Mouse (Mus musculus) adrenal gland, postnatal 10 days (tissue): Measurements from ENCODE around the gene Mbtps1. TPM values are rescaled to one million over a fixed set of nuclear protein-coding genes. Genes with fewer than 3 reads are reported as not detected.

Source experiments
- DNase-seq: peaks from one replicate; pipeline ENCODE4 v3.0.0; 2021; ENCODE audit warnings: mixed read lengths
- total RNA-seq, 2 experiments: library from RNA; stranded (reverse); gene quantifications; 2 replicates each; pipeline ENCODE4 v1.2.3; 2021

Mbtps1 gene
- total RNA-seq, 2 experiments from 2014 or later, result 103 to 114 TPM

GRCm38 (mm10) chr8:119557821-119558602 is 523 bp downstream of the Mbtps1 start:
- peak; percentile 88 for DNase-seq

DNA sequence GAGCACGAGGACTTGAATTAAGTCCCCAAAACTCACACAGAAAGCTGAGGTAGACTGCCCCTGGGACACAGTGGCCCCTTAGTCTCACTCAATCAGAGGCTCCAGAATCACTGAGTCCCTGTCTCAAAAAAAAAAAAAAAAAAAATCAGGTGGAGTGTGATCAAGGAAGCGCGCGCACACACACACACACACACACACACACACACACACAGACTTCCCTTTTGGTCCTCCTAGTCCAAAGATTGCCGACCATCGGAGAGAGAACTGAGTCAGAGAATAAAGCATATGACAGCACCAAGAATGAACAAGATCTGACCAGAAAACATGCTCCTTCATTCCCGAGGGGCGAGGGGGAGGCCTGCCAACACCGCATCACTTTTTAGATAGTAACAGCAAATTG is 1.4 kb downstream of the Mbtps1 start:
- no peak for DNase-seq

GRCm38 (mm10) chr8:119555861-119556260 is 2.7 kb downstream of the Mbtps1 start:
- no peak for DNase-seq

DNA sequence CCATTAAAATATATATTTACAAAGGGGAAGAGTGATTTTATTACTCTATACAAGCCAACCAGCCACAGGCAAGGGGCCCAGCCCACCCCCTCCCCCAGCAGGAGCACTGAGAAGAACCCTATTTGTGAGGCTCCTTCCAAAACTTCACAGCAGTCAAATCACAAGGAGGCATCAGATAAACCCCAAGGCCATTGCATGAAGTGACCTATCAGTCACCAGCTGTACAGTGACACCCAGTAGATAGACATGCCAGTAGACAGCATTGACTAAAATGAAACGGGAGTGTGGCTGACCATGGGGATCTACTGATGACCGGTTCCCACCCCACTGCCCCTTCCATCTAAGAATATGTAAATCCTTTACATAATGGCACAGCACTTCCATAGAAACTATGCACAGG is 5.6 kb downstream of the Mbtps1 start:
- DNase-seq, result no peak

GRCm38 (mm10) chr8:119548560-119549113 is 9.9 kb downstream of the Mbtps1 start:
- no peak for DNase-seq

DNA sequence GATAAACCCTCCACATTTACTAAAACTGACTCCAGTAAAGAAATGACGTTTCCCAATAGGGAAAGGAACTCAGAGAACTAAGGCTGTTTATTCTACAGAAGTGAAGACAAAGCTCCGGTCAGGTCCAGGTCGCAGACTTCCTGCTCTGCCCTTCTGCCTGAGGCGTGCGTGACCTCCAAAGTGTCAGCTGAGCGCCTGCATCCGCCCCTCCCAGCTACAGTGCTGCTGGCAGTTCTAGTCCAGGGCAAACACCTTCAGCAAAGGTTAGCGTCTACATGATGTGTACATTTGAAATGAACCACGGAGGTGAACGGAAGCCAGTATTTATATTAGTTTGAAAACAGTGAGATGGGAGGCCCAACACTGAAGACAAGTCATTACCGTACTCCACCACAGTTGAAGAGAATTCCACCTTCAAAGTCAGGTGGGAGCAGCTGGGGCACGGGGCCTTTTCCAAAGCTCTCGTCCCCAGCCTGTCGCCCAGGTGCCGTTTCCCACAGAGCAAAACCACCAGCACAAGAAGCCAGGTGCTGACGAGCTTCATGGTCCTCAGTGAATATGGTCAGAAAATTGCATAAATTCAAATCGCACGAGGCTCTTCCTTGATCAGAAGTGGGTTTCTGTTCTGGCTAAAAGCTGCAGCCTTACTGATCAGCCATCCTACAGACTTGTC is 11.4 kb downstream of the Mbtps1 start:
- no peak for DNase-seq

DNA sequence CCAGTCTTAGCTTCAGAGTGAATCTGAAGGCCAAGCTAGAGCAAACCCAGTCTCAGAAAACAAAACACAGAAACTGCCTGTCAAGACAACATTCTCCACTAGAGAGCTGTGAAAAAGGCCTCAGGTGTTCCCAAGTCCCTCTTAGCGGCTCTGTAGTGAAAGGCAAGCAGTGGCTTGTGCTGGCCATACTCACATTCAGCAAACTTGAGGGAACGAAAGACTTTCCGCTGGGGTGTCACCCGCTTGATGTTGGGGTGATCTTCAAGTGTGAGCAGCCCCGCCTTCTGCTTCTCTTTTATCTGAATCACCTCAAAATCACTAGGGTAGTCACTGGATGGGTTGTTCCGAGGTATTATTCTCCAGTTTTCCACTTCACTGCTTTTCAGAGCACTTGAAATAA is 12.7 kb downstream of the Mbtps1 start:
- DNase-seq, result no peak

- DNase-seq, result no peak
These were observed 13.4 kb downstream of the Mbtps1 start for GRCm38 (mm10) chr8:119545180-119545579.

DNA sequence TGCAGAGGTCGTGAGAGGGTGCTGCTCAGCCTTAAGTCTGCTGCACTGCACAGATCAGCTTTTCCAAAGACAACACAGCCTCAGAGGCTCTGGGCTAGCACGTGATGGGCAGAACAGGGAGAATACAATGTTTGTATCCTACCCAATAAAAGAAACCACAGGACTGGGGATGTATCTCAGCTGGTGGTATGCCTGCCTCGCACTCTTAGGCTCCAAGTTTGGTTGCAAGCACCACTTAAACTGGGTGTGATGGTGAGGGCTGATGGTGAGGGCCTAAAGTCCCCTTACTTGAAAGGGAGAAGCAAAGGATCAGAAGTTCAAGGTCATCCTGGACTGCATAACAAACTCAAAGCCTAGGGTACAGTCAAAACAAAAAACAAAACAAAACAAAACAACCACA is 13.9 kb downstream of the Mbtps1 start:
- DNase-seq, result no peak

DNA sequence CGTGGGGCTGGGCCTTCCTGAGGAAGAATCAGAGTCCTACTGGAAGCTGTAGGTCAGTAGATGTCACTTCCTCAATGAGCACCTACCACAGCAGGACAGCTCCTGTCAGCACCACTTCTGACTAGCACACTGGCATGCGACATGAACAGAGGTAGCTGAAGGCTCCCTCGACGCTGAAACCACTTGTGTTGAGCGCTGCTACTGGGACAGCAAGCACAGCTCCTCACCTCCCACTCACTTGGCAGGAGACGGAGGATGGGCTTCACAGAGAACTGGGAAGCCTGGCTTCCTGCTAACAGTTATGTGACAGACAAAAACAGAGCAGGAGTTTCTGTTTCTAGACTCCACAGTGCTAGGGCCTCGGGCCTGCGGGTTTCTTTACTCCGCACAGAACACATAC is 26.6 kb downstream of the Mbtps1 start:
- no peak for DNase-seq

- DNase-seq, result no peak
These were observed 27.1 kb downstream of the Mbtps1 start for GRCm38 (mm10) chr8:119531397-119531796.

DNA sequence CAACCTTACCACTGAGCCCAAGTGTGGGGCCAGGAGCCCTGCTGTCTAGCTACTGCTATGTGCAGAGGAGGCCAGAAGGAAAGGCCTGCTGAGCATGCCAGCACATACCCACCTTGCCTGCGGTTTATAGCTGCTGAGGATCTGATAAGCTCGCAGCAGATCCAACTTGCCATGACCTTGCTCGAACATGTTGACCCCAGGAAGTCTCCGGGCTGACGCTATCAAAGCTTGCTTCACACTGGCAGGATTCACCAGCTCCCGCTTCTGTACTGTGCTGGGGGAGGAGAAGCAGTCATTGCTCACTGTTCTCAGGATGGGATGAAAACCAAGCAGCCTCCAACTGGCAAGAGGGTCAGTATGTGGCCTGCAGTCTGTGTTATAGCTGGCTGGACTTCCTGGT is 27.6 kb downstream of the Mbtps1 start:
- peak; percentile 18 for DNase-seq

DNA sequence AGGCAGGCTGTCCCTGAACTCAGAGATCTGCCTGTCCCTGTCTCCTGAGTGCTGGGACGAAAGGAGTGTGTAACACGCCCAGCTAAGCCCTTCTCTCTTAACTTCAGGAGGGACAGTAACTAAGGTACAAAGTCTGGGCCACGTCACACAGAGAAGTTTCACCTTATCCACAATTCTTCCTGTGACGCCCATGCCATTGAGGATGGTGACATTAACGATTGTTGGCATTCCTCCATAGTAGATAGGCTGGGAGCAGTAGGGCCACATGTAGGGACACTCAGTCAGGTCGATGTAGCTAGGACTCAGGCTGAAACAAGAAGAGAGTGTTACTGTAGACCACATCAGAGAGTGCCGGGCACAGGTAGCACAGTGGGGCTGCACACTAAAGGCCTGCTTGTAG is 29.8 kb downstream of the Mbtps1 start:
- no peak for DNase-seq

DNA sequence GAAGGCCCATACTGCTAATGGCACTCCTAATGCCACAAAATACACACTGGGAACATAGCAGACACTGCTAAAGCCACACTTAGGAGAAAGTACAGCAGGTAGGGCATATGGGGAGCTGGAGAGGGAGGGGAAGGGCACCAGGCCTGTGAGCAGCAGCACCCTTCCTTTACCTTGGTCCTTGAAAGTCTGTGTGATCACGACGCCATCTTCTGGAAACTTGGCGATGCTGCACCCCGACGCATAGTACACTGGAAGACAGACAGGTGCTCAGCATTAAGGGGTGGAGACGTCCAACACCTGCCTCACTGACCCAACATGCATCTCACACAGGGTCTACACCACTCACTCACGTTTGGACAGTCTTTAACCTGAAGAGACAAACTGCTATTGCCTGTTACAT is 38.4 kb downstream of the Mbtps1 start:
- no peak for DNase-seq

DNA sequence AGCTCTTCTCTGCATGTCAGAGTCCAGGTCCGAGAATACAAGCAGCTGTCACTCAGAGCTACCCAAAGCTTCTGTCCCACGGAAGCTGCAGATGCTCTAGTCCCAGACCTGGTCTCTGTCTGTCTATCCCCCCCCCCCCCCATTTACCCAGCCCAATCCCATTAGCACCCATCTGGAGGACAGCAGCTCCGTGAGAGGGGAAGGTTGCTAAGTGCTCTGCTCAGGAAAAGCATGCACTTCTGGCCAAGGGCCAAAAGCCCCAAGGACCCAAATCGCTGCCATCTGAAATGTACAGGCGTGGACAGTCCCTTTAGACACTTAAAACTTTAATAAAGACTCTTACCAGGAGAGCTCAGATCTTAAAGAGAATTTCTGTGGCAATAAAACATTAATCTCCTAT is 41.9 kb downstream of the Mbtps1 start:
- no peak for DNase-seq

- no peak for DNase-seq
These were observed 42.8 kb downstream of the Mbtps1 start for GRCm38 (mm10) chr8:119515767-119516166.

- DNase-seq, result no peak
These were observed 43.6 kb downstream of the Mbtps1 start for GRCm38 (mm10) chr8:119514940-119515339.

DNA sequence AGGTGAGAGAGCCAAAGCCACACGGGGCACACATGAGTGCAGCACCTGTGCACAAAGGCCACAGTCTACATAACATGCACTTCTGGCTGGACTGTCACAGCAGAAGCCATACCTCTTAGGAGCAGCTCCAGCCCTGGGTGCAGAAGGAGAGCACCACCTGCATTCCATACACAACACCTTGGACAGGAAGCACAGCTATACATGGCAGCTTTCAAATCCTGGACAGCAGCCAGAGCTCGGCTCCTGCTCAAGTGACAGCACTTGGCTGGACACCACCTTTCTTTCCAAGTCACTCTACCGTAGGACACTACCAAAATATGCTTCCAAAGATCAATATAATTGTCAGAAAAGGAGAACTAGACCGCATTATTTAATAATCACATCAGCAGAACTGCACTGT is 45.1 kb downstream of the Mbtps1 start:
- no peak for DNase-seq

DNA sequence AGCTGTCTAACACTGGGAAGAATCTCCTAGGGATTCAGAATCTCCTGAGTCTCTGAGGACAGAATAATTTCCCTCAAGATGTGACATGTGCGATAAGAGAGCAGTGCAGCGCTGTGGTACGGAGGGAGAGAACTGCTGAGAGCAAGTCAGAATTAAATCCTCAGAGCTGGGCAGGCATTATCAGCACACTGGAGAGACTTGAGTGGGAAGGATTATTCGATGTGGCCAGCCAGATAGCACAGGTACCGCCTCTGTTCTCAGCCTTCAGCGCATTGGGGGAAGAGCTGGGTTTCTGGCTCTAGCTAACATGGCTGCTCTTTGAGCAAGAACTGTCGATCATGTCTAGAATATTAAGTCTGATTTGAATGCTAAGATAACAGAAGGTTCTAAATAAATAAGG is 46.8 kb downstream of the Mbtps1 start:
- no peak for DNase-seq

GRCm38 (mm10) chr8:119510471-119510870 is 48.1 kb downstream of the Mbtps1 start:
- no peak for DNase-seq

DNA sequence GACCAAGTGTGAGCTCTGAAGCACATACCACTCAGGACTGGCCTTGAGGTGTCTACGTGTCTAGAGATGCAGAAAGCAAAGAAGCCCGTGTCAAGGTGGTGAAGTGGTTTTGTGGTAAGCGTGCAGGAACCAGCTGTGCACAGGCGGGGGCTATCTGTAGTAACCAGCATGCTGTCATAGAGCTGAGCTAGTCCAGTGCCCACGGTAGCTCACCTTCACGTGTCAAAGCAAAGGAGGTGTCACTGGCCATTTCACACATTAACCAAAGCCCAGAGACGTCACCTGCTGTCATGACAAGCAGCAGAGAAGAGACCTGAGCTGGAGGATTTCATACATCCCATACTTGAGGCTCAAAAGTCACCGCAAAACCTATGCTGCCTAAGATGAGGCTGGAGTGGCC is 52.4 kb downstream of the Mbtps1 start:
- DNase-seq, result no peak

- no peak for DNase-seq
These were observed 53.0 kb downstream of the Mbtps1 start for GRCm38 (mm10) chr8:119505488-119505887.

GRCm38 (mm10) chr8:119503191-119503767 is 55.3 kb downstream of the Mbtps1 start:
- DNase-seq, result no peak
